Mouse (Mus musculus) heart, embryonic 14.5 days (tissue): ENCODE results near the gene Tomm40l. TPM values are rescaled to one million over a fixed set of nuclear protein-coding genes. Genes with fewer than 3 reads are reported as not detected.

Source experiments
- ATAC-seq: fragments of 200-750 bp; cut with Nextera tagmentation; 2 replicates; pipeline ENCODE4 v1.8.0; 2017; ENCODE audit warnings: low read depth, moderate TSS enrichment; ENCODE audit not compliant: insufficient number of reproducible peaks, insufficient read depth, low FRiP score
- H3K27ac ChIP-seq, 2 experiments: fragments of 200-500 bp in 1 of 2; fragments of 300-500 bp in 1 of 2; sonication (generic) in 1 of 2; replicated peaks in 1 of 2; 2 replicates each; pipeline ENCODE4 v1.5.1; 2012 to 2014; ENCODE audit warnings: low read depth in 2 of 2, low read length in 2 of 2, control low read depth in 1 of 2, mild to moderate bottlenecking in 1 of 2, mixed read lengths in 1 of 2; ENCODE audit not compliant: control insufficient read depth in 1 of 2, insufficient read depth in 1 of 2
- H3K27me3 ChIP-seq: fragments of 300-500 bp; sonication (generic); 2 replicates; pipeline ENCODE4 v1.6.1; 2014; ENCODE audit warnings: mild to moderate bottlenecking, low read length, control low read depth; ENCODE audit not compliant: control insufficient read depth, insufficient read depth
- H3K36me3 ChIP-seq: fragments of 300-500 bp; sonication (generic); 2 replicates; pipeline ENCODE4 v1.6.1; 2014; ENCODE audit warnings: mild to moderate bottlenecking, control low read depth, low read length, mixed read lengths; ENCODE audit not compliant: control insufficient read depth, insufficient read depth
- H3K4me1 ChIP-seq, 2 experiments: fragments of 200-500 bp in 1 of 2; fragments of 300-500 bp in 1 of 2; sonication (generic) in 1 of 2; 2 replicates each; pipeline ENCODE4 v1.6.1; 2012 to 2014; ENCODE audit warnings: low read length in 2 of 2, control low read depth in 1 of 2, mixed read lengths in 1 of 2; ENCODE audit not compliant: control insufficient read depth in 2 of 2, insufficient read depth in 2 of 2
- H3K4me2 ChIP-seq: fragments of 300-500 bp; sonication (generic); 2 replicates; pipeline ENCODE4 v1.6.1; 2014; ENCODE audit warnings: mild to moderate bottlenecking, low read length
- H3K4me3 ChIP-seq, 2 experiments: fragments of 200-500 bp in 1 of 2; fragments of 300-500 bp in 1 of 2; sonication (generic) in 1 of 2; 2 replicates each; pipeline ENCODE4 v1.5.1; 2012 to 2014; ENCODE audit warnings: low read length in 2 of 2, mild to moderate bottlenecking in 2 of 2, control low read depth in 1 of 2, low read depth in 1 of 2, moderate library complexity in 1 of 2; ENCODE audit not compliant: control insufficient read depth in 1 of 2, insufficient read depth in 1 of 2
- H3K9ac ChIP-seq: fragments of 300-500 bp; sonication (generic); 2 replicates; pipeline ENCODE4 v1.6.1; 2014; ENCODE audit warnings: mild to moderate bottlenecking, low read length
- H3K9me3 ChIP-seq: fragments of 300-500 bp; sonication (generic); 2 replicates; pipeline ENCODE4 v1.6.1; 2016; ENCODE audit warnings: low read length, control low read depth; ENCODE audit not compliant: control insufficient read depth
- WGBS: fragments of 180-500 bp; shearing (Covaris S2); extraction: QIAGEN DNeasy Blood & Tissue Kit; methylation state at CpG from one replicate; pipeline ENCODE4 v1.1.7; 2014; 5-methylcytosine and 5-hydroxymethylcytosine counted together
- polyA plus RNA-seq: library from polyadenylated mRNA; unstranded; fragments of >200 nt; fragmentation: Nextera tagmentation; extraction: Ambion mirVana; gene quantifications from 2 replicates; pipeline ENCODE4 v1.2.1, GENCODE M21; 2014

The Tomm40l gene
- polyA plus RNA-seq, 1 experiment from 2014 or later, result 54.2 TPM

- 85% methylated on average over 6 of the region's 6 CpGs for WGBS
- Histone ChIP-seq H3K27ac (peak overlapping the region; percentile 81 to 93; a peak in 3 of 4 replicates), H3K4me2 (peak overlapping the region; percentile 87), H3K4me3 (peak overlapping the region; percentile 35 to 49; a peak in 2 of 4 replicates), H3K36me3 (peaks cover 24% of the 10 kb centered on the region), H3K9ac (peak overlapping the region; percentile 68), H3K4me1 (peaks cover 5 to 16% of the 10 kb centered on the region in 2 experiments), H3K27me3 (no peaks in the 10 kb centered on the region), H3K9me3 (no peaks in the 10 kb centered on the region)
- ATAC-seq, result no peak
These were observed 854 bp upstream of the Tomm40l start for GRCm38 (mm10) chr1:171223168-171223567.

GRCm38 (mm10) chr1:171221281-171222193 lies 777 bp downstream of the Tomm40l start:
- Histone ChIP-seq H3K9ac (peak overlapping the region; percentile 80), H3K4me3 (peak overlapping the region; percentile 49 to 70), H3K27ac (peak overlapping the region in 1 of 2 experiments; percentile 46; a peak in 2 of 4 replicates), H3K9me3 (no peaks in the 10 kb centered on the region), H3K4me2 (peak overlapping the region; percentile 87), H3K4me1 (peaks cover 5 to 17% of the 10 kb centered on the region in 2 experiments), H3K36me3 (peaks cover 32% of the 10 kb centered on the region), H3K27me3 (no peaks in the 10 kb centered on the region)
- no peak for ATAC-seq
- 5% methylated on average over 22 of the region's 22 CpGs for WGBS

- Histone ChIP-seq H3K36me3 (peaks cover 32% of the 10 kb centered on the region), H3K27me3 (no peaks in the 10 kb centered on the region), H3K9me3 (no peaks in the 10 kb centered on the region), H3K27ac (0 out of 4 replicates have a peak overlapping the region, but pooled peaks of 1 of the 2 experiments have one; percentile 46), H3K4me2 (peak overlapping the region; percentile 87), H3K4me3 (peak overlapping the region; percentile 13 to 49; a peak in 2 of 4 replicates), H3K4me1 (peaks cover 8 to 22% of the 10 kb centered on the region in 2 experiments), H3K9ac (0 out of 2 replicates have a peak overlapping the region, but pooled peaks have one; percentile 80)
- WGBS, result 9% methylated on average over 10 of the region's 10 CpGs
- ATAC-seq, result no peak
These were observed 1.4 kb downstream of the Tomm40l start for GRCm38 (mm10) chr1:171220871-171221270.

- Histone ChIP-seq H3K4me2 (no peak overlapping the region), H3K4me3 (no peak overlapping the region), H3K27me3 (no peaks in the 10 kb centered on the region), H3K36me3 (peaks cover 32% of the 10 kb centered on the region), H3K27ac (no peak overlapping the region), H3K9me3 (no peaks in the 10 kb centered on the region), H3K4me1 (peaks cover 7 to 11% of the 10 kb centered on the region in 2 experiments), H3K9ac (no peak overlapping the region)
- ATAC-seq, result no peak
- WGBS, result 68% methylated on average over 18 of the region's 18 CpGs
These were observed 5.9 kb downstream of the Tomm40l start for GRCm38 (mm10) chr1:171216241-171216955.

GRCm38 (mm10) chr1:171213801-171214496 lies 8.4 kb downstream of the Tomm40l start, which contains the start of gene Nr1i3:
Gene Nr1i3, plus strand, starts transcription at chr1:171213970.
- 70% methylated on average over 10 of the region's 10 CpGs for WGBS
- Histone ChIP-seq H3K4me3 (no peak within 1 kb of the TSS), H3K27me3 (no peaks in the 10 kb centered on the region), H3K4me2 (no peak within 1 kb of the TSS), H3K9ac (no peak within 1 kb of the TSS), H3K27ac (no peak within 1 kb of the TSS), H3K36me3 (peaks cover 15% of the 10 kb centered on the region), H3K9me3 (no peaks in the 10 kb centered on the region), H3K4me1 (peaks cover 7 to 9% of the 10 kb centered on the region in 2 experiments; a peak in 3 of 4 replicates)
- ATAC-seq, result no peak

GRCm38 (mm10) chr1:171212854-171213253 lies 9.5 kb downstream of the Tomm40l start:
- no peak overlapping the region for H3K27ac ChIP-seq
- H3K27me3 ChIP-seq, result no peaks in the 10 kb centered on the region
- peaks cover 7 to 9% of the 10 kb centered on the region in 2 experiments; a peak in 3 of 4 replicates for H3K4me1 ChIP-seq
- no peaks in the 10 kb centered on the region for H3K9me3 ChIP-seq
- H3K4me3 ChIP-seq, result no peak overlapping the region
- 44% methylated on average over 3 of the region's 3 CpGs for WGBS
- ATAC-seq, result no peak
- peaks cover 4% of the 10 kb centered on the region for H3K36me3 ChIP-seq
- H3K9ac ChIP-seq, result no peak overlapping the region
- H3K4me2 ChIP-seq, result no peak overlapping the region

GRCm38 (mm10) chr1:171209409-171209808 lies 12.9 kb downstream of the Tomm40l start:
- H3K27ac ChIP-seq, result no peak overlapping the region
- no peaks in the 10 kb centered on the region for H3K36me3 ChIP-seq
- WGBS, result 11% methylated on average over 4 of the region's 4 CpGs
- no peak overlapping the region for H3K9ac ChIP-seq
- H3K4me3 ChIP-seq, result no peak overlapping the region
- peak overlapping the region; percentile 16; the same call in 1 of the 2 replicates for H3K4me2 ChIP-seq
- H3K9me3 ChIP-seq, result no peaks in the 10 kb centered on the region
- no peak for ATAC-seq
- peaks cover 3 to 4% of the 10 kb centered on the region in 2 experiments; a peak in 2 of 4 replicates for H3K4me1 ChIP-seq
- no peaks in the 10 kb centered on the region for H3K27me3 ChIP-seq
